Mouse (Mus musculus): ENCODE measurements around the gene Gpx4.

DNA sequence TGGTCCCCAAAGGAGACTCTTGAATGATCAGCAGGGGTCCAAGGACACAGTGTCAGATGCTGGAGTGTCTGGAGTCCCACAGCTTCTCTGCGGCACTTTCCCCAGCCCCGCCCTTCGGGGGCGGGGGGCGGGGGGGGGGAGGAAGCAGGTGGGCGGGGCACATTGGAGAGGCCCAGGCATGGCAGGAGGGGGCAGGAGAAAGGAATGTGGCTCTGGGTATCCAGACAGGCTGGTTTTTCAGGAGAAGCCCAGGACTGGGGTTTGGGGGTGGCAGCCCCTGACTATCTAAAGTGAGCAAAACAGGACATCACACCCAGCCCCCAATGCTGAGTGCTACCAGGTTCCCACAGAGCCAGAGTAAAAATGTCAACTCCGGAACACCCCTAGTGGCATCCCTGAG is 50.3 kb downstream of the Gpx4 start:
- no peak for TF ChIP-seq CTCF (IDR thresholded peaks at IDR 0.05; ENCODE audit: extremely low read depth, insufficient read depth, insufficient read length, insufficient replicate concordance)
- TF ChIP-seq POLR2A (IDR thresholded peaks at IDR 0.05; ENCODE audit: low read depth, low read length) = no peak

Data from spleen, adult 2 months (tissue).